Mouse (Mus musculus) liver, embryonic 14.5 days (tissue): ENCODE data around the gene Gpr162.

ENCODE experiments used
- CTCF ChIP-seq: IDR thresholded peaks from 2 replicates; pipeline ENCODE4 v1.5.1; 2016; ENCODE audit warnings: antibody characterized with exemption, low read depth, control low read depth
- EP300 ChIP-seq: IDR thresholded peaks from 2 replicates; pipeline ENCODE4 v1.6.1; 2016; ENCODE audit warnings: antibody characterized with exemption, low read depth

DNA sequence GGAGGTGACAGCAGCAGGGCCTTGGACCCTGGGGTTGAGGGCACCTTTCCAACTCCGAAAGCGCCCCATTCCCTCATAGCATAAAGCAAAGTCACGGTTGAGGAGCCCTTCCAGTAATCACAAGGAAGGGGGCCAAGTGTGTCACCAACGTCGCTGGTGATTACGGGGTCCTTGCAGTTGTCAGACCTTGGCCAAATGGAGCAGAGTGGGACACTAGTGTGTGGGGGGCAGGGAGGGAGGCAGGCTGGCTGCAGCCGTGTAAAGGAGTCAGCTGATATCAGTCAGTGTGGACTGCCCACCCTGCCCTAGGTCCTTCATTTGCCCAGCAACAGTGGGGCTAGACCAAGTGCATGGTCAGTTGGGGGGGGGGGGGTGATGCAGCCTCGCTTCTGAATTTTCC lies 49.3 kb downstream of the Gpr162 start:
- no peak for TF ChIP-seq CTCF
- no peak for TF ChIP-seq EP300
